Mouse (Mus musculus): ENCODE results near the gene Rps13. TPM values are rescaled to one million over a fixed set of nuclear protein-coding genes. Genes with fewer than 3 reads are reported as not detected.
A peak's percentile ranks its signal among the peaks of the same experiment; 100 is the strongest.

Rps13 gene
- total and polyA plus RNA-seq, 2 experiments, result 125 to 198 TPM

DNA sequence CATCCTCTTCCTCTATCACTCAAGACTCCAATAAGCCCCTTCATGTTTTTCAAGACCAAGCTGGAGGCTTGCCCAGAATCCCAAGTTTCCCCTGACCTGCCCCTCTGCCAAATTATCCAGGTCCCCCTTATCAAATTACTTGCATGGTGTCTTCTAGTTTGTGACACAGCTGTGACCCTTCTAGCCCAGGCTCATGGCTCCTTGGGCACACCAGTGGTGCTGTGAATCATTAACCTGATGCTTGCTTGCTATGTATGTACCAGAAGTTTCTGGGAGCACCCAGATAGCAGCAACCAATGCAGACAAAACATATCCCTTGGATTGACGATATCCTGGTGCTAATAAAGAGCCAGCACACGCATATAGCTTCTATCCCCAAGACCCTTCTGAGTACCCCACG is 45.0 kb downstream of the Rps13 start:
- WGBS, result 58% methylated on average over 3 of the region's 3 CpGs
- Histone ChIP-seq H3K4me3 (ENCODE audit: insufficient read depth, low read depth, low read length) (no peak overlapping the region), H3K9ac (ENCODE audit: low read depth, low read length) (no peak overlapping the region), H3K27ac (replicated peaks; ENCODE audit: insufficient read depth, low read depth, low read length) (no peak overlapping the region), H3K79me2 (ENCODE audit: control insufficient read depth, insufficient read depth, low read length) (peaks cover 7% of the 10 kb centered on the region; the same call in 1 of the 2 replicates), H3K4me1 (ENCODE audit: control insufficient read depth, insufficient read depth, low read length) (peaks cover 27% of the 10 kb centered on the region), H3K36me3 (ENCODE audit: control insufficient read depth, insufficient read depth, low read length) (no peaks in the 10 kb centered on the region), H3K27me3 (ENCODE audit: control insufficient read depth, insufficient read depth, low read length) (no peaks in the 10 kb centered on the region)
- TF ChIP-seq CTCF (IDR thresholded peaks at IDR 0.05; ENCODE audit: low read depth, low read length), result no peak
- no peak for TF ChIP-seq POLR2A (IDR thresholded peaks at IDR 0.05; ENCODE audit: extremely low read depth, insufficient read depth, low read length)
- DNase-seq (ENCODE audit: extremely low read depth, low read depth, low spot score), result peak; percentile 51

DNA sequence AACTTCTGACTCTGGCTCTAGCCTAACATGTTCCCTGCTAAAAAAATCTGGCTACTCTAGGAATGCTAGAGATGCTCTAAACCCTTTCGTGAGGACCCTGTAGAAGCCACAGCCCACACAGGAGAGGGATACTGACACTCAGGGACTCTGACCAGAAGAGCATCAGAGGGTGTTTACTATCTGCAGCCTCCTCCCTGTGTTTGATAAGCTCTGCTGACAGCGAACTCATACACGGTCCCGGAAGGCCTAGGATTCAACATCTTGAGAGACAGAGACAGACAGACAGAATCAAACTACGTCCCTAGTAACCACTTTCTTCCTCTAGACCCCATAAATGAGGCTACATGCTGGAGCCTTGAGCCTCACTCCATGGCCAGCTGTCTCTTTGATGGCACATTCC is 46.0 kb downstream of the Rps13 start:
- H3K27me3 ChIP-seq (ENCODE audit: control insufficient read depth, insufficient read depth, low read length), result no peaks in the 10 kb centered on the region
- no peak for DNase-seq (ENCODE audit: extremely low read depth, low read depth, low spot score)
- 72% methylated on average over 5 of the region's 5 CpGs for WGBS
- no peak overlapping the region for H3K9ac ChIP-seq (ENCODE audit: low read depth, low read length)
- peaks cover 33% of the 10 kb centered on the region for H3K4me1 ChIP-seq (ENCODE audit: control insufficient read depth, insufficient read depth, low read length)
- no peak overlapping the region for H3K27ac ChIP-seq (replicated peaks; ENCODE audit: insufficient read depth, low read depth, low read length)
- H3K4me3 ChIP-seq (ENCODE audit: insufficient read depth, low read depth, low read length), result no peak overlapping the region
- no peaks in the 10 kb centered on the region for H3K36me3 ChIP-seq (ENCODE audit: control insufficient read depth, insufficient read depth, low read length)
- peaks cover 7% of the 10 kb centered on the region; the same call in 1 of the 2 replicates for H3K79me2 ChIP-seq (ENCODE audit: control insufficient read depth, insufficient read depth, low read length)
- TF ChIP-seq POLR2A (IDR thresholded peaks at IDR 0.05; ENCODE audit: extremely low read depth, insufficient read depth, low read length), result no peak
- no peak for TF ChIP-seq CTCF (IDR thresholded peaks at IDR 0.05; ENCODE audit: low read depth, low read length)

DNA sequence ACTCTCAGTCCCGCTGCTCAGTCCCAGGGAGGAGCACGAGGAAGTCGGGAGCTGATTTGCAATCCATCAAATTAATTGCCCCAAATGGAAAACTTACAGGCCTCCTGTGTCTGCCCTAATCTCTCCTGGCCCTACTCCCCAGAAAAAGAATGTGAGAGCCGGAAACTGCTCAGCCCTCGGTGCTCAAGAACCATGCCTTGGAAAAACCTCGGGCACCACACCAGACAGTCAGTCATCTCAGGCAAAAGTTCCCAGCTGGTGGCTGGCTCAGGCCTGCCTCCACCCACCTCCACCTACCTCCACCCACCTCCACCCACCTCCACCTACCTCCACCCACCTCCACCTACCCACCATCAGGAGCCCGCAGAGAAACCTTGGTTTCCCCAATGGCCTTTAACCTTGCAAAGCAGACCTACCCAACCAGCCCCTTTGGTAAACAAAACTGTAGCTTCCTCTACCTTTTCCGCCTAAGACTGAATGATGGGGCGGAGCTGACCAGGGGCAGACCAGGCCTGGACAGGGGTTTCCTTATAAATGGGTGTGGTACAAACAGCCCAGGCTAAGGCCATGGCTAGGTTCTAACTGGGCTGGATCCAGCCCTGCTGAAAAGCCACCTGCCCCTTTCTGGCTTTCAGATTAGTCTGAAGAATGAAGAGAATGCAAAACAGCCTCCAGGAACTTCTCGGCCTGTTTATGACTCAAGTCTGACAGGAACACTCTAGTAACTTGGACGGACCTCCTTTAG is 47.2 kb downstream of the Rps13 start:
- Histone ChIP-seq H3K9ac (ENCODE audit: low read depth, low read length) (no peak overlapping the region), H3K4me3 (ENCODE audit: insufficient read depth, low read depth, low read length) (no peak overlapping the region), H3K4me1 (ENCODE audit: control insufficient read depth, insufficient read depth, low read length) (peaks cover 24% of the 10 kb centered on the region), H3K27ac (replicated peaks; ENCODE audit: insufficient read depth, low read depth, low read length) (no peak overlapping the region), H3K36me3 (ENCODE audit: control insufficient read depth, insufficient read depth, low read length) (no peaks in the 10 kb centered on the region), H3K79me2 (ENCODE audit: control insufficient read depth, insufficient read depth, low read length) (peaks cover 12% of the 10 kb centered on the region; the same call in 1 of the 2 replicates), H3K27me3 (ENCODE audit: control insufficient read depth, insufficient read depth, low read length) (no peaks in the 10 kb centered on the region)
- DNase-seq (ENCODE audit: extremely low read depth, low read depth, low spot score), result no peak
- WGBS, result 56% methylated on average over 11 of the region's 11 CpGs
- TF ChIP-seq CTCF (IDR thresholded peaks at IDR 0.05; ENCODE audit: low read depth, low read length) (no peak), POLR2A (IDR thresholded peaks at IDR 0.05; ENCODE audit: extremely low read depth, insufficient read depth, low read length) (no peak)

DNA sequence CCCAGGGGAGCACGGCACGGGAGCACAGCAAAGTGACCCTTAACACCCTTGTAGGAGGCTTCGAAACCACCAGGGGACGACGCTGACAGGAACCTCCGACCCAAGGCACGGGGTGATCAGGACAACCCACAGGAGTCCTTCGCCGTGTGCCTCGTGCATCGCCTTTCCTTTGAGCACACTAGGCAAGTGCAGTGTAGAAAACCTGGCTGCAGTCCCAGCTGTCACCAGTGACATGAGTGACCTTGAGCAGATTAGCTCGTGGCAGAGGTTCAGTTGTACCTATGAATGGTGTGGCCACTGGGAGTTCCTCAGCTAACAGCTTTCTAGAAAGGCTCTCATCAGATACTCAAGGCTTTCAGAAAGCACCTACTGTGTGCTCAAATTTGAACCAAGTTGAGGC is 47.8 kb downstream of the Rps13 start:
- Histone ChIP-seq H3K27me3 (ENCODE audit: control insufficient read depth, insufficient read depth, low read length) (no peaks in the 10 kb centered on the region), H3K36me3 (ENCODE audit: control insufficient read depth, insufficient read depth, low read length) (no peaks in the 10 kb centered on the region), H3K4me1 (ENCODE audit: control insufficient read depth, insufficient read depth, low read length) (peaks cover 24% of the 10 kb centered on the region), H3K4me3 (ENCODE audit: insufficient read depth, low read depth, low read length) (no peak overlapping the region), H3K79me2 (ENCODE audit: control insufficient read depth, insufficient read depth, low read length) (peaks cover 12% of the 10 kb centered on the region; the same call in 1 of the 2 replicates), H3K9ac (ENCODE audit: low read depth, low read length) (no peak overlapping the region), H3K27ac (replicated peaks; ENCODE audit: insufficient read depth, low read depth, low read length) (no peak overlapping the region)
- 18% methylated on average over 12 of the region's 12 CpGs for WGBS
- peak; percentile 93 for DNase-seq (ENCODE audit: extremely low read depth, low read depth, low spot score)
- peak; percentile 15; the same call in 1 of the 2 replicates for TF ChIP-seq CTCF (IDR thresholded peaks at IDR 0.05; ENCODE audit: low read depth, low read length)
- TF ChIP-seq POLR2A (IDR thresholded peaks at IDR 0.05; ENCODE audit: extremely low read depth, insufficient read depth, low read length), result no peak

DNA sequence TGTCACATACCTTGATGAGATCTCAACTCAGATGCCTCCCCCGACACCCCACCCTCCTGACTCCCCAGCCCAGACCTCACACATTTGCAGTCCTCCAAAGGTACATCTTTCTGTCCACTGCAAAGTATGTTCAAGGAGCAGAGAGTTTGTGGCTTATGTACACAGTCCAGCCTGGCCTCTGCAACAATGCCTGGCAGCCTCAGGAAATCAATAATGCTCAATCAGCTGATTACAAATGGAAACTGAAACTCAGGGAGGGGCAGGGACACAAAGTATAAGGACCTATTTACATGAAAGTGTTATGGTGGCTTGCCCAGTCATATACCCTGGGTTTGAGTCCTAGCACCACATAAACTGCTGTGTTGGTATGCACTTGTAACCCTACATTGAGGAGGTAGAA is 48.8 kb downstream of the Rps13 start:
- Histone ChIP-seq H3K4me1 (ENCODE audit: control insufficient read depth, insufficient read depth, low read length) (peaks cover 20% of the 10 kb centered on the region), H3K9ac (ENCODE audit: low read depth, low read length) (no peak overlapping the region), H3K79me2 (ENCODE audit: control insufficient read depth, insufficient read depth, low read length) (peaks cover 16% of the 10 kb centered on the region; the same call in 1 of the 2 replicates), H3K27ac (replicated peaks; ENCODE audit: insufficient read depth, low read depth, low read length) (no peak overlapping the region; the same call in 1 of the 2 replicates), H3K4me3 (ENCODE audit: insufficient read depth, low read depth, low read length) (no peak overlapping the region), H3K27me3 (ENCODE audit: control insufficient read depth, insufficient read depth, low read length) (no peaks in the 10 kb centered on the region), H3K36me3 (ENCODE audit: control insufficient read depth, insufficient read depth, low read length) (no peaks in the 10 kb centered on the region)
- peak; percentile 93 for DNase-seq (ENCODE audit: extremely low read depth, low read depth, low spot score)
- WGBS, result 14% methylated on average over 1 of the region's 1 CpGs
- TF ChIP-seq POLR2A (IDR thresholded peaks at IDR 0.05; ENCODE audit: extremely low read depth, insufficient read depth, low read length) (no peak), CTCF (IDR thresholded peaks at IDR 0.05; ENCODE audit: low read depth, low read length) (no peak)

DNA sequence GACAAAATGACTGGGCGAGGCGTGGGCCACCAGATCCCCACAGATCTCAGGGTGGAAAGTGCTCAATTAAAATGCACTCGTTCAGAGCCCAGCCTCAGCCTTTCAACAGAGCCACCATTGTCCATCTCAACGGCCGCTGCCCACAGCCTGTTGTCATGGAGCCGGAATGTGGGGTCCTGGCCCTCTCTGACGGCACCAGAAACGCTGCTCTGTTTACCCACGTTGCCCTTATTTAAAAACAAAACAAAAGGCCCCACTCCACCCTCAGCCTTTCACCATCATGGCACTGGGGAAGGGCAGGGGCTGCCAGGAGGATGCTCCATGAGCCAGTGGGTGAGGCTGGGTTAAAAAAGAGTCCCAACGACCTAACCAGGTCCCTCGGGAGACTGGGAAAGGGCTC is 51.2 kb downstream of the Rps13 start:
- Histone ChIP-seq H3K4me1 (ENCODE audit: control insufficient read depth, insufficient read depth, low read length) (peaks cover 17% of the 10 kb centered on the region), H3K4me3 (ENCODE audit: insufficient read depth, low read depth, low read length) (no peak overlapping the region)
- 57% methylated on average over 11 of the region's 11 CpGs for WGBS

More for the DNA sequence above, 51.2 kb downstream of the Rps13 start:
- H3K27me3 ChIP-seq (ENCODE audit: control insufficient read depth, insufficient read depth, low read length), result no peaks in the 10 kb centered on the region
- no peak for DNase-seq (ENCODE audit: extremely low read depth, low read depth, low spot score)
- no peak for TF ChIP-seq CTCF (IDR thresholded peaks at IDR 0.05; ENCODE audit: low read depth, low read length)
- no peak for TF ChIP-seq POLR2A (IDR thresholded peaks at IDR 0.05; ENCODE audit: extremely low read depth, insufficient read depth, low read length)
- H3K27ac ChIP-seq (replicated peaks; ENCODE audit: insufficient read depth, low read depth, low read length), result no peak overlapping the region
- H3K9ac ChIP-seq (ENCODE audit: low read depth, low read length), result no peak overlapping the region
- no peaks in the 10 kb centered on the region for H3K36me3 ChIP-seq (ENCODE audit: control insufficient read depth, insufficient read depth, low read length)
- H3K79me2 ChIP-seq (ENCODE audit: control insufficient read depth, insufficient read depth, low read length), result peaks cover 14% of the 10 kb centered on the region; the same call in 1 of the 2 replicates

Other genes with a start within 250 kb of the Rps13 start
- gene Gm4353, start 249.6 kb downstream of the Rps13 start, total RNA-seq (2014; rRNA removed), result 0.13 and 0.28 TPM in 2 replicates
- gene Gm4353, start 249.6 kb downstream of the Rps13 start, polyA plus RNA-seq (2012; rRNA removed), result 0.39 and 0.52 TPM in 2 replicates
- 2.2 and 2.3 TPM in 2 replicates for gene Plekha7, start 25.8 kb downstream of the Rps13 start, total RNA-seq (2014; rRNA removed)
- gene Plekha7, start 25.8 kb downstream of the Rps13 start, polyA plus RNA-seq (2012; rRNA removed), result 2.7 and 2.9 TPM in 2 replicates
- gene Pik3c2a, start 109.3 kb upstream of the Rps13 start, total RNA-seq (2014; rRNA removed), result 39.7 and 40.7 TPM in 2 replicates
- gene Pik3c2a, start 109.3 kb upstream of the Rps13 start, polyA plus RNA-seq (2012; rRNA removed), result 1.7 and 1.8 TPM in 2 replicates
- gene Nucb2, start 170.2 kb upstream of the Rps13 start, total RNA-seq (2014; rRNA removed), result 4.7 and 5.5 TPM in 2 replicates
- 0.36 and 0.65 TPM in 2 replicates for gene Nucb2, start 170.2 kb upstream of the Rps13 start, polyA plus RNA-seq (2012; rRNA removed)

Data from liver, adult 2 months (tissue).